Comparison of ENCODE assay signal across 18 mouse cellular contexts in genomic region chr9:65776874-65777432, GRCm38 (mm10). TPM values are rescaled to one million over a fixed set of nuclear protein-coding genes. Genes with fewer than 3 reads are reported as not detected.
DNase-seq lines count a peak whose midpoint lies in the region; ATAC-seq and TF ChIP-seq lines count a peak whose summit lies in the region.
"Had no signal": no experiment of that assay in that cellular context is flagged by ENCODE, and none has a peak within 500 bp of the region (broad histone marks: within the 10 kb centered on the region; RNA-seq: fewer than 3 reads in every experiment).

No protein-coding gene starts in this region.

- no peak overlapping the region for H3K4me2 ChIP-seq in embryonic facial prominence, embryonic 11.5 days (ENCODE audit: low read depth, low read length)
- no peak overlapping the region for H3K4me2 ChIP-seq in kidney, postnatal 0 days (ENCODE audit: low read length)
- H3K4me2 ChIP-seq: midbrain, embryonic 11.5 days had no signal

- no peaks in the 10 kb centered on the region for H3K27me3 ChIP-seq in embryonic facial prominence, embryonic 11.5 days (ENCODE audit: control insufficient read depth, insufficient read depth, low read length)
- H3K27me3 ChIP-seq in embryonic facial prominence, embryonic 10.5 days (replicated peaks; ENCODE audit: low read depth, poor library complexity, severe bottlenecking) = no peaks in the 10 kb centered on the region
- H3K27me3 ChIP-seq in kidney, postnatal 0 days (ENCODE audit: insufficient read depth, low read length) = no peaks in the 10 kb centered on the region
- no peaks in the 10 kb centered on the region for H3K27me3 ChIP-seq in E14TG2a.4 (ENCODE audit: insufficient read depth, low read length)

- no peak overlapping the region for H3K9ac ChIP-seq in embryonic facial prominence, embryonic 11.5 days (replicated peaks; ENCODE audit: low read length)
- H3K9ac ChIP-seq in kidney, postnatal 0 days (ENCODE audit: low read depth, low read length) = no peak overlapping the region
- H3K9ac ChIP-seq: forebrain, postnatal 0 days had no signal

- ATAC-seq in embryonic facial prominence, embryonic 11.5 days (replicated peaks; ENCODE audit: insufficient number of reproducible peaks, low FRiP score, low TSS enrichment, low read depth) = no peak
- no peak for ATAC-seq in kidney, postnatal 0 days (replicated peaks; ENCODE audit: low FRiP score, low read depth)
- ATAC-seq: CD4-positive, CD25-positive, alpha-beta regulatory T cell, adult 4 months; forebrain, postnatal 0 days had no signal

- no peaks in the 10 kb centered on the region for H3K9me3 ChIP-seq in embryonic facial prominence, embryonic 11.5 days (replicated peaks; ENCODE audit: control insufficient read depth, low read length)
- H3K9me3 ChIP-seq in embryonic facial prominence, embryonic 10.5 days = no peaks in the 10 kb centered on the region; the same call in 1 of the 2 replicates
- no peaks in the 10 kb centered on the region for H3K9me3 ChIP-seq in kidney, postnatal 0 days (replicated peaks; ENCODE audit: low read length)
- H3K9me3 ChIP-seq in E14TG2a.4 (ENCODE audit: low read length) = no peaks in the 10 kb centered on the region

- no peak overlapping the region for H3K4me3 ChIP-seq in embryonic facial prominence, embryonic 11.5 days (ENCODE audit: low read depth, low read length)
- no peak overlapping the region for H3K4me3 ChIP-seq in embryonic facial prominence, embryonic 10.5 days
- H3K4me3 ChIP-seq in kidney, postnatal 0 days (replicated peaks; ENCODE audit: low read depth, low read length) = no peak overlapping the region
- H3K4me3 ChIP-seq in E14TG2a.4 (replicated peaks; ENCODE audit: low read length) = peak overlapping the region; percentile 24; the same call in 1 of the 2 replicates

- no peaks in the 10 kb centered on the region for H3K36me3 ChIP-seq in embryonic facial prominence, embryonic 11.5 days (replicated peaks; ENCODE audit: control insufficient read depth, insufficient read depth, low read depth, low read length)
- H3K36me3 ChIP-seq in embryonic facial prominence, embryonic 10.5 days (replicated peaks) = peaks cover 20% of the 10 kb centered on the region
- H3K36me3 ChIP-seq in kidney, postnatal 0 days (ENCODE audit: insufficient read depth, low read length) = no peaks in the 10 kb centered on the region
- no peaks in the 10 kb centered on the region for H3K36me3 ChIP-seq in E14TG2a.4 (ENCODE audit: insufficient read depth, low read length)

- DNase-seq in embryonic facial prominence, embryonic 11.5 days (ENCODE audit: low spot score) = peak; percentile 7
- DNase-seq in embryonic facial prominence, embryonic 10.5 days (ENCODE audit: low spot score) = no peak
- peak; percentile 22 for DNase-seq in kidney, postnatal 0 days (ENCODE audit: low spot score)
- no peak for DNase-seq in kidney, adult 18-20 months
- DNase-seq in fat pad, adult 2 months (ENCODE audit: extremely low read depth, low read depth, low spot score) = peak; percentile 95
- DNase-seq in right cerebral cortex, postnatal 10 days (ENCODE audit: low spot score in 2 of 2) = no peak
- DNase-seq in gastrocnemius, postnatal 36 days = no peak
- DNase-seq: adrenal gland, postnatal 10 days; cerebellum, adult 11 months; cerebellum, postnatal 36 days; forebrain, postnatal 0 days; layer of hippocampus, postnatal 36 days; right cerebral cortex, postnatal 4 days; thymus, adult 2 months had no signal

- H3K27ac ChIP-seq in embryonic facial prominence, embryonic 11.5 days (replicated peaks; ENCODE audit: low read depth, low read length) = no peak overlapping the region
- no peak overlapping the region for H3K27ac ChIP-seq in embryonic facial prominence, embryonic 10.5 days (replicated peaks)
- H3K27ac ChIP-seq in kidney, postnatal 0 days = no peak overlapping the region
- H3K27ac ChIP-seq: macrophage had no signal

- WGBS in embryonic facial prominence, embryonic 11.5 days = 23% methylated on average over 1 of the region's 1 CpGs
- 17% methylated on average over 1 of the region's 1 CpGs for WGBS in embryonic facial prominence, embryonic 10.5 days
- 7% methylated on average over 1 of the region's 1 CpGs for WGBS in kidney, postnatal 0 days

- intact Hi-C loops in gastrocnemius, postnatal 36 days (cut with DNase I) = no loop called here

- no peaks in the 10 kb centered on the region for H3K4me1 ChIP-seq in embryonic facial prominence, embryonic 11.5 days (ENCODE audit: control insufficient read depth, insufficient read depth, low read length)
- peaks cover 16% of the 10 kb centered on the region for H3K4me1 ChIP-seq in embryonic facial prominence, embryonic 10.5 days
- H3K4me1 ChIP-seq in kidney, postnatal 0 days (replicated peaks; ENCODE audit: insufficient read depth, low read length) = peaks cover 10% of the 10 kb centered on the region
- peaks cover 54% of the 10 kb centered on the region for H3K4me1 ChIP-seq in E14TG2a.4 (replicated peaks; ENCODE audit: low read depth, low read length)

- TF ChIP-seq CTCF in kidney, postnatal 0 days (IDR thresholded peaks at IDR 0.05; ENCODE audit: low read depth) = no peak
- no peak for TF ChIP-seq CTCF in E14TG2a.4 (conservative IDR thresholded peaks at IDR 0.05; ENCODE audit: low read length)

RNA-seq across cellular contexts. Expression of gene Zfp609, which starts 50.4 kb away (rescaled TPM):
- polyA plus RNA-seq in embryonic facial prominence, embryonic 11.5 days (2014; fragmentation: Nextera tagmentation; extraction: Ambion mirVana) = 5.4 and 7.3 TPM in 2 replicates
- polyA plus RNA-seq in embryonic facial prominence, embryonic 10.5 days (2016; fragmentation: Nextera tagmentation; extraction: Ambion mirVana) = 6.9 and 7.0 TPM in 2 replicates
- 4.1 and 5.0 TPM in 2 replicates for polyA plus RNA-seq in kidney, postnatal 0 days (2015; fragmentation: Nextera tagmentation; extraction: Ambion mirVana)
- total RNA-seq in gastrocnemius, postnatal 36 days (2021) = 10 to 100 TPM; 16.3 to 17.8 TPM

Comparison
In these comparisons a context has a peak if more than half of its experiments do, and no peak if none do; other contexts are left out.
1. DNase-seq: peak in embryonic facial prominence, embryonic 11.5 days (single experiment), kidney, postnatal 0 days (single experiment) and fat pad, adult 2 months (single experiment); none in embryonic facial prominence, embryonic 10.5 days (single experiment), kidney, adult 18-20 months (single experiment), right cerebral cortex, postnatal 10 days (0 of 2) and gastrocnemius, postnatal 36 days (0 of 2).